Mouse (Mus musculus) lung, postnatal 0 days (tissue): ENCODE data around the gene Mkrn1. TPM values are rescaled to one million over a fixed set of nuclear protein-coding genes. Genes with fewer than 3 reads are reported as not detected.

Experiments used
- ATAC-seq: fragments of 200-750 bp; cut with Nextera tagmentation; 2 replicates; pipeline ENCODE4 v1.8.0; 2017; ENCODE audit warnings: moderate library complexity
- DNase-seq: peaks from one replicate; pipeline ENCODE4 v3.0.0-alpha.2; 2016; ENCODE audit warnings: low spot score
- H3K27ac ChIP-seq: fragments of 300-500 bp; sonication (generic); 2 replicates; pipeline ENCODE4 v1.5.1; 2014; ENCODE audit warnings: antibody characterized with exemption, mild to moderate bottlenecking, low read length, mixed read lengths
- H3K27me3 ChIP-seq: fragments of 300-500 bp; sonication (generic); replicated peaks from 2 replicates; pipeline ENCODE4 v1.6.1; 2014; ENCODE audit warnings: low read length, mixed read lengths; ENCODE audit not compliant: insufficient read depth
- H3K36me3 ChIP-seq: fragments of 300-500 bp; sonication (generic); 2 replicates; pipeline ENCODE4 v1.6.1; 2014; ENCODE audit warnings: low read length, mixed read lengths; ENCODE audit not compliant: insufficient read depth
- H3K4me1 ChIP-seq: fragments of 300-500 bp; sonication (generic); 2 replicates; pipeline ENCODE4 v1.6.1; 2014; ENCODE audit warnings: antibody characterized with exemption, low read depth, low read length, mixed read lengths; ENCODE audit not compliant: insufficient read depth
- H3K4me2 ChIP-seq: fragments of 300-500 bp; sonication (generic); replicated peaks from 2 replicates; pipeline ENCODE4 v1.6.1; 2014; ENCODE audit warnings: low read depth, mild to moderate bottlenecking, low read length, moderate library complexity, mixed read lengths
- H3K4me3 ChIP-seq: fragments of 300-500 bp; sonication (generic); 2 replicates; pipeline ENCODE4 v1.5.1; 2014; ENCODE audit warnings: low read depth, low read length
- H3K9ac ChIP-seq: fragments of 300-500 bp; sonication (generic); replicated peaks from 2 replicates; pipeline ENCODE4 v1.6.1; 2014; ENCODE audit warnings: low read depth, mild to moderate bottlenecking
- H3K9me3 ChIP-seq: fragments of 300-500 bp; sonication (generic); 2 replicates; pipeline ENCODE4 v1.6.1; 2016; ENCODE audit warnings: low read length, mixed read lengths
- CTCF ChIP-seq: IDR thresholded peaks from 2 replicates; pipeline ENCODE4 v1.5.1; 2016; ENCODE audit warnings: antibody characterized with exemption, mild to moderate bottlenecking
- EP300 ChIP-seq: IDR thresholded peaks from 2 replicates; pipeline ENCODE4 v1.6.1; 2016; ENCODE audit warnings: antibody characterized with exemption, mild to moderate bottlenecking, control low read depth
- WGBS: fragments of 180-500 bp; shearing (Covaris S2); extraction: QIAGEN DNeasy Blood & Tissue Kit; methylation state at CpG from one replicate; pipeline ENCODE4 v1.1.7; 2014; 5-methylcytosine and 5-hydroxymethylcytosine counted together
- polyA plus RNA-seq: library from polyadenylated mRNA; unstranded; fragments of >200 nt; fragmentation: Nextera tagmentation; extraction: Ambion mirVana; gene quantifications from 2 replicates; pipeline ENCODE4 v1.2.1, GENCODE M21; 2015

The Mkrn1 gene
- polyA plus RNA-seq, 1 experiment from 2014 or later: 125 TPM

- no peak for TF ChIP-seq CTCF
- no peak for TF ChIP-seq EP300
- H3K4me1 ChIP-seq: no peaks in the 10 kb centered on the region
- no peak overlapping the region for H3K27ac ChIP-seq
- DNase-seq: no peak
- H3K27me3 ChIP-seq: no peaks in the 10 kb centered on the region
- H3K9me3 ChIP-seq: no peaks in the 10 kb centered on the region
- H3K4me2 ChIP-seq: no peak overlapping the region
- ATAC-seq: no peak
- H3K9ac ChIP-seq: no peak overlapping the region
- H3K36me3 ChIP-seq: no peaks in the 10 kb centered on the region
- no peak overlapping the region for H3K4me3 ChIP-seq
These were observed 13.4 kb upstream of the Mkrn1 start for GRCm38 (mm10) chr6:39433701-39434100.

DNA sequence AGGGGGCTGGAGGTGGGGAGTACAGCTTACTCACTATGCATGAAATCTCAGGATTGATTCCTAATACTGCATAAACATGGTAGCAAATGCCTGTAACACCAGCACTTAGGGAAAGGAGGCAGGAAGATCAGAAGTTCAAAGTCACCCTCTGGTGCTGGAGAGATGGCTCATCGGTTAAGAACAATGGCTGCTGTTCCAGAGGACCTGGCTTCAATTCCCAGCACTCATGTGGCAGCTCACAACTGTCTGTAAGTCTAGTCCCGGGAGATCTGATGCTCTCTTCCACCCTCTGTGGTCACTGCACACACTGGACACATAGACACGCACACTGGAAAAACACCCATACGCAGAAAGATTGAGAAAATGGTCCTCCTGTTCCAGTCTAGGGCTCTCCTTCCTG, 12.9 kb upstream of the Mkrn1 start:
- Histone ChIP-seq H3K9me3 (no peaks in the 10 kb centered on the region), H3K27ac (no peak overlapping the region), H3K36me3 (no peaks in the 10 kb centered on the region), H3K4me1 (no peaks in the 10 kb centered on the region), H3K9ac (no peak overlapping the region), H3K27me3 (no peaks in the 10 kb centered on the region), H3K4me2 (no peak overlapping the region), H3K4me3 (no peak overlapping the region)
- TF ChIP-seq EP300: no peak
- TF ChIP-seq CTCF: no peak
- DNase-seq (no peak), ATAC-seq (no peak)
- WGBS: 70% methylated on average over 4 of the region's 4 CpGs

DNA sequence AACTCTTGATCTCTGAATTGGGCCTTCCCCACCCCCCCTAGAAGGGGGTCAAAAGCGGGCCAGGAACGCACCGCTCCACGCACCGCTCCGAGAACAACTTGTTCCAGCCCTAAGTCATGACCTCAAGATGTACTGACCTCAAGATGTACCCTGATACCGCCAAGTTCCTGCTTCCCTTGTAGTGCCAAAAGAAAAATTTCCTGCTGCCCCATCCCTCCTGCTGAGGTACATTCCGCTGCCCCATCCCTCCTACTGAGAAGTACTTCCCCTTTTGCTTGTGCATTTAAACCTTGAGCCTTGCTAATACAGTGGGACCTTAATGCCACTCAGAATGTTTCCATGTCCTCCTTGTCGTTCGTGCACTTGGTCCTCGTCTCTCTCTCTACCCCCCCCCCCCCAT, 10.5 kb upstream of the Mkrn1 start:
- Histone ChIP-seq H3K27me3 (no peaks in the 10 kb centered on the region), H3K36me3 (no peaks in the 10 kb centered on the region)
- TF ChIP-seq EP300 (no peak), CTCF (no peak)

DNA sequence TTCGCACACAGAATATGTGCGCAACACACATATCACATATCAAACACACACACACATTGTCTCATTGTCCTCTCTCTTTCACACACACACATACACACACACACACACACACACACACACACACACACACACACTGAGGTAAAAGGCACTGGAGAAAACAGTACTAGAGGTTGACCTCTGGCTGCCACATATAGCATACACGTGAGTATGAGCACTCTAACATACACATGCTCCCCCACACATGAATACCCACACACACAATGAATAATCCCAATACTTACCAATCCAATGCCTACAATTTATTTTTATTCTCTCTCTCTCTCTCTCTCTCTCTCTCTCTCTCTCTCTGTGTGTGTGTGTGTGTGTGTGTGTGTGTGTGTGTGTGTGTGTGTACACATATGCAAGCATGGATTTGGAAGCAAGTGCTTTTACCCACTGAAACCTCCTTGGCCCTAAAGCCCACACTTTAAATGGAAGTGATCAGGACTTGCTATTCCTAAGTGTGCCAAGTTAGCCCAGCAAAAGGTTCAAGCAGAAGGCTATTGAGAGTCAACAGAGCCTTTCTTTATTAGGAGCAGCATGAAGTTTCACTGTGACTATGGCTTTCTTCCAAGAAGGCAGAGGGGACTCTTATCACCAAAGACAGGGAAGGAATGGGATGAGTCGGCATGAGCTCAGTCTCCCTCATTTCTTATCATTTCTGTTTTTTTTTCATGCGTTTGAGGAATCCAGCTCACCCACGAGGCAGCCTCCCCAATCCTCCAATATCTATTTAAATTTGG, 8.9 kb upstream of the Mkrn1 start:
- Histone ChIP-seq H3K4me3 (no peak overlapping the region), H3K4me2 (no peak overlapping the region), H3K27ac (no peak overlapping the region), H3K27me3 (no peaks in the 10 kb centered on the region), H3K4me1 (no peaks in the 10 kb centered on the region), H3K9me3 (no peaks in the 10 kb centered on the region), H3K36me3 (no peaks in the 10 kb centered on the region), H3K9ac (no peak overlapping the region)
- TF ChIP-seq CTCF (no peak), EP300 (no peak)
- DNase-seq: no peak
- ATAC-seq: no peak
- WGBS: 56% methylated on average over 6 of the region's 6 CpGs

More for the DNA sequence above, 10.5 kb upstream of the Mkrn1 start:
- H3K4me3 ChIP-seq: no peak overlapping the region
- no peak for DNase-seq
- no peak overlapping the region for H3K9ac ChIP-seq
- WGBS: 70% methylated on average over 11 of the region's 11 CpGs
- no peak overlapping the region for H3K4me2 ChIP-seq
- H3K4me1 ChIP-seq: no peaks in the 10 kb centered on the region
- H3K27ac ChIP-seq: no peak overlapping the region
- H3K9me3 ChIP-seq: no peaks in the 10 kb centered on the region
- ATAC-seq: no peak

GRCm38 (mm10) chr6:39427276-39428003, 7.2 kb upstream of the Mkrn1 start:
- WGBS: 68% methylated on average over 4 of the region's 4 CpGs
- Histone ChIP-seq H3K27ac (no peak overlapping the region), H3K4me1 (no peaks in the 10 kb centered on the region), H3K27me3 (no peaks in the 10 kb centered on the region), H3K36me3 (no peaks in the 10 kb centered on the region), H3K4me2 (no peak overlapping the region), H3K4me3 (no peak overlapping the region), H3K9ac (no peak overlapping the region), H3K9me3 (no peaks in the 10 kb centered on the region)
- ATAC-seq (no peak), DNase-seq (no peak)
- no peak for TF ChIP-seq CTCF
- no peak for TF ChIP-seq EP300

GRCm38 (mm10) chr6:39426725-39427124, 6.5 kb upstream of the Mkrn1 start:
- ATAC-seq (no peak), DNase-seq (no peak)
- H3K27ac ChIP-seq: no peak overlapping the region
- no peaks in the 10 kb centered on the region for H3K36me3 ChIP-seq
- no peaks in the 10 kb centered on the region for H3K27me3 ChIP-seq
- WGBS: 74% methylated on average over 4 of the region's 4 CpGs
- H3K4me2 ChIP-seq: no peak overlapping the region
- TF ChIP-seq EP300: no peak
- TF ChIP-seq CTCF: no peak
- no peak overlapping the region for H3K4me3 ChIP-seq
- no peak overlapping the region for H3K9ac ChIP-seq
- H3K9me3 ChIP-seq: no peaks in the 10 kb centered on the region
- H3K4me1 ChIP-seq: no peaks in the 10 kb centered on the region
